Mouse (Mus musculus) liver, embryonic 12.5 days (tissue): ENCODE data around the gene Apoc2. TPM values are rescaled to one million over a fixed set of nuclear protein-coding genes. Genes with fewer than 3 reads are reported as not detected.

Experiments
- ATAC-seq: fragments of 200-750 bp; cut with Nextera tagmentation; 2 replicates; pipeline ENCODE4 v1.8.0; 2017; ENCODE audit warnings: moderate number of reproducible peaks, mild to moderate bottlenecking, moderate library complexity
- H3K27ac ChIP-seq: fragments of 300-500 bp; sonication (generic); 2 replicates; pipeline ENCODE4 v1.5.1; 2016; ENCODE audit warnings: mild to moderate bottlenecking
- H3K27me3 ChIP-seq: fragments of 300-500 bp; sonication (generic); replicated peaks from 2 replicates; pipeline ENCODE4 v1.6.1; 2016; ENCODE audit warnings: mild to moderate bottlenecking, moderate library complexity
- H3K36me3 ChIP-seq: fragments of 300-500 bp; sonication (generic); 2 replicates; pipeline ENCODE4 v1.6.1; 2016; ENCODE audit warnings: mild to moderate bottlenecking, moderate library complexity
- H3K4me1 ChIP-seq: fragments of 300-500 bp; sonication (generic); 2 replicates; pipeline ENCODE4 v1.6.1; 2016
- H3K4me2 ChIP-seq: fragments of 300-500 bp; sonication (generic); 2 replicates; pipeline ENCODE4 v1.6.1; 2016; ENCODE audit warnings: mild to moderate bottlenecking, moderate library complexity
- H3K4me3 ChIP-seq: fragments of 300-500 bp; sonication (generic); 2 replicates; pipeline ENCODE4 v1.5.1; 2016; ENCODE audit warnings: mild to moderate bottlenecking, moderate library complexity
- H3K9ac ChIP-seq: fragments of 300-500 bp; sonication (generic); 2 replicates; pipeline ENCODE4 v1.6.1; 2016; ENCODE audit warnings: mild to moderate bottlenecking, moderate library complexity
- H3K9me3 ChIP-seq: fragments of 300-500 bp; sonication (generic); replicated peaks from 2 replicates; pipeline ENCODE4 v1.6.1; 2016; ENCODE audit warnings: mild to moderate bottlenecking, moderate library complexity
- WGBS: fragments of 180-500 bp; shearing (Covaris S2); methylation state at CpG from one replicate; pipeline ENCODE4 v1.1.7; 2016; ENCODE audit not compliant: insufficient replicate concordance; 5-methylcytosine and 5-hydroxymethylcytosine counted together
- polyA plus RNA-seq: library from polyadenylated mRNA; unstranded; fragments of >200 nt; fragmentation: Nextera tagmentation; extraction: Ambion mirVana; gene quantifications from 2 replicates; pipeline ENCODE4 v1.2.1, GENCODE M21; 2016

Gene Apoc2
- 389 and 406 TPM in 2 replicates for polyA plus RNA-seq

DNA sequence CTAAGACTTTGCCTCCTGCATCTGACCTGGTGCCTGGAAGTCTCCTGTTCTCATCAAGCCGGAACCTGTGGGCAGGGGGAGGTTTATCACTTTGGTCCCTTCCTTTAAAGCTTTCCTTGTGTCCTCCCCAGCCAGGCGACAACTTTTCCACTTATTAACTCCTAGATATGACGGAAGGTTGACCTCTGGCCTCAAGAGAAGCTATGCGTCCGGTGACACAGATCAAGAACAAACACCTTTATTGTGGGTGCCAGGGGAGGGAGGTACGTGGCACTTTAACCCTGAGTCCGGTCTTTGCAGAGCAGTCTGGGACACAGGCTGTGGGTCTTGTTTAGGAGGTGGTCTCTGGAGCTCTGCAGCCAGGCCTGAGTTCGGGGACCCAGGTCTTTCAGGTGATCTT, at the start of gene Apoc2:
Gene Apoc2 (minus strand): TSS at position 70 of the 400 bp plus-strand sequence.
- Histone ChIP-seq H3K9ac (no peak within 1 kb of the TSS), H3K9me3 (no peaks in the 10 kb centered on the region), H3K27me3 (no peaks in the 10 kb centered on the region), H3K27ac (0 out of 2 replicates have a peak within 1 kb of the TSS, but pooled peaks have one; percentile 4), H3K4me1 (peaks cover 30% of the 10 kb centered on the region), H3K4me3 (no peak within 1 kb of the TSS), H3K36me3 (no peaks in the 10 kb centered on the region), H3K4me2 (no peak within 1 kb of the TSS)
- WGBS: 65% methylated on average over 8 of the region's 8 CpGs
- ATAC-seq: no peak

DNA sequence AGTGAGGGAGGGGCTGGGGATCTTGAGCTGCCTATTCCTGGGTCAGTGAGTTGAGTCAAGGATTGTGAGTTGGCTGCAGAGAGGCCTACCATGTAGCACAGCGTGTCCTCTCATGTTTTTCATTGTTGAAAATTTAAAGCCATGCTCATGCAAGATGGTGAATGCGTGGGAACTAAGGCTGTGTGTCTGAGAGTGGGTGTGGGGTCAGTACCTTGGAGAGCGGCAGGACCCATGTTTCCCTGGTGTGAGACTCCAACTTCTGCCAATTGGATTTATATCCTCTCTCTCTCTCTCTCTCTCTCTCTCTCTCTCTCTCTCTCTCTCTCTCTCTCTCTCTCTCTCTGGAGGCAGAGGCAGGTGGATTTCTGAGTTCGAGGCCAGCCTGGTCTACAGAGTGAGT, 48.8 kb upstream of the Apoc2 start:
- H3K4me3 ChIP-seq: no peak overlapping the region
- H3K27ac ChIP-seq: no peak overlapping the region
- 77% methylated on average over 4 of the region's 4 CpGs for WGBS
- no peak overlapping the region for H3K4me2 ChIP-seq
- no peak for ATAC-seq
- H3K4me1 ChIP-seq: peaks cover 14% of the 10 kb centered on the region
- H3K9me3 ChIP-seq: no peaks in the 10 kb centered on the region
- H3K9ac ChIP-seq: no peak overlapping the region
- H3K27me3 ChIP-seq: no peaks in the 10 kb centered on the region
- H3K36me3 ChIP-seq: peaks cover 81% of the 10 kb centered on the region

DNA sequence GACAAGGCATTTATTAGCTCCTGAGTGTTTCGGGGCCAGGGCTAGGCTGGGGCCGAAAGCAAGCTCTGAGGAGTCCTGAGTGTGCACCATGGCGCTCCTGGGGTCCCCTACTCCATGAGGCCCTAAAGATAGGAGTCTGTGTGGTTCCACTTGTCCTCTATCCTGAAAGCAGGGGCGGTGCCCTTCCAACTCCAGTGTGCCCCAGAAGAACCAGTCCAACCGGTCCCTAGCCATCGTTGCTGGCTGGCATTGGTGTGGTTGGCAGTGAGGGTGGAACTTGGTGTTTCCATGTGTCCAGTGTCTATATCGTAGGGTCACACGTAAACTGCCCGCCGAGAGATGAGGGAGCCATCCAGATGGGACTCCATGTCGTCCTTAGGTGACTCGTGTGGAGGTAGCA, 46.4 kb upstream of the Apoc2 start:
- 80% methylated on average over 12 of the region's 12 CpGs for WGBS

DNA sequence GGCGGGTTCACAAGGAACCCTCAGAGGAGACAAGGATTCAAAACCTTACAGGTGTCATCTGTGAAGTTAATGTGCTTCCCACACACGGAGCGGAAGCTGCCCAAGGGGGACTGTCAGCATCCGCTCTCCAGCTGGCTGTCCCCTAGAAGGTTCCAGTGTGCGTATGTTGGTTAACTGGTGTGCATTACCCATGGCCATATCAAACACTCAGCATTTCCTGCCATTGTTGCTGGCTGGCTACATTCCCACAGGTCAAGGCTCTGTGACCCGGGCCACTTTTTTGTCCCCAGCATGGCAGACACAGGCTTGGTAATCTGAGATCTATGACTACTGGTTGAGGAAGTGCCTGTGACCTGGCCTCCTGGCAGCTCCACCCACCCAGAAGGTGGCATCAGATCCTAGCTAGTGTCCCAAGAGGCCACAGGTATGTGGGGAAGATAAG, 45.0 kb upstream of the Apoc2 start:
- Histone ChIP-seq H3K36me3 (peaks cover 71% of the 10 kb centered on the region), H3K4me2 (no peak overlapping the region), H3K9me3 (no peaks in the 10 kb centered on the region; the same call in 1 of the 2 replicates), H3K27me3 (no peaks in the 10 kb centered on the region), H3K9ac (no peak overlapping the region), H3K27ac (no peak overlapping the region), H3K4me1 (peaks cover 14% of the 10 kb centered on the region), H3K4me3 (no peak overlapping the region)
- peak; percentile 61; the same call in 1 of the 2 replicates for ATAC-seq
- 65% methylated on average over 6 of the region's 6 CpGs for WGBS

More for the DNA sequence above, 46.4 kb upstream of the Apoc2 start:
- no peaks in the 10 kb centered on the region; the same call in 1 of the 2 replicates for H3K9me3 ChIP-seq
- ATAC-seq: no peak
- no peak overlapping the region for H3K27ac ChIP-seq
- H3K4me2 ChIP-seq: no peak overlapping the region
- H3K4me1 ChIP-seq: peaks cover 14% of the 10 kb centered on the region
- H3K4me3 ChIP-seq: no peak overlapping the region
- no peak overlapping the region for H3K9ac ChIP-seq
- peaks cover 79% of the 10 kb centered on the region for H3K36me3 ChIP-seq
- H3K27me3 ChIP-seq: no peaks in the 10 kb centered on the region

DNA sequence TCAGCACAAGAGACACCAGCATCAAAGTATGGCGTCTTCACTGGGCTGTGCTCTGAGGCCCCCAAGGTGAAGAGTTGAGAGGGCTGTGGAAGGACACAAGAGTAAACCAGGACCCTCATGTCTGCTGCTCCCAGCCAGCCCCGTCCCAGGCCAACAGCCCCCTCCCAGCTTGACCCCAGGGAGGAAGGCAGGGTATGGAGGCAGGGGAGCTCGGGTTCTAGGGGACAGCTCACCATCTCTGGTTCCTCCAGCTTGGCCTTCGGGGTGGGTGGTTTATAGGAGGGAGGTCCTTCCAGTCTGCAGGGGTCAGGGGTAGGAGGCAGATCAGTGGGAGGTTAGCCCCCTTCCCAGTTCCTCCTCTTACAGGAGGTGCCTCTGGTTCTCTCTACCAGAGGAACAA, 41.5 kb upstream of the Apoc2 start:
- peaks cover 41% of the 10 kb centered on the region for H3K36me3 ChIP-seq
- no peaks in the 10 kb centered on the region; the same call in 1 of the 2 replicates for H3K9me3 ChIP-seq
- no peak overlapping the region for H3K27ac ChIP-seq
- no peak for ATAC-seq
- 71% methylated on average over 4 of the region's 4 CpGs for WGBS
- no peak overlapping the region for H3K4me2 ChIP-seq
- H3K9ac ChIP-seq: no peak overlapping the region
- peaks cover 36% of the 10 kb centered on the region for H3K4me1 ChIP-seq
- no peak overlapping the region for H3K4me3 ChIP-seq
- no peaks in the 10 kb centered on the region for H3K27me3 ChIP-seq

DNA sequence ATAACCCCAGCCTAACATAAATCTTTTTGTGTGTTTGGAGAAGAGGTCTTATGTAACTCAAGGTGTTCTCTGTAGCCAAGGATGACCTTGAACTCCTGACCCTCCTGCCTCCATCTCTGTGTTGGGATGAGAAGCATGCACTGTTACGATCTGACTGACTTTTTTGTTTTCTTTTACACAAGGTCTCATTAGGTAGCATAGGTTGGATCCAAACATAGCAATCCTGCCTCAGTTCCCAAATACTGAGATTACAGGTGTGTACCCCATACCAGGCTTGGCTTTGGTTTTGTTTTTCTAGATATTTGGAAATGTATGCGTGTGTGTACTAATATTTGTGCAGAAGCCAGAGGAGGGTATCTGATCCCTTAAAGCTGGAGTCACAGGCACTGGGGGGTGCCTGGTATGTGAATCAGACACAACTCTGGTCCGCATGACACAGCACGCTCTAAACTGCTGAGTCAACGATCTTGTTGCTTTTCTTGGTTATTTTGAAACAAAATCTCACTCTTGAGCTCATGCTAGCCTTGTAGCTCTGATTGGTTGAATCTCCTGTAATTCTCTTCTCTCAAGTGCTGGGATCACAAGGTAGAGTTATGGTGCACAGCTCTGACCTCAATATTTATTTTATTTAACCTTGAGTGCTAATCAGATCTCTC, 40.7 kb upstream of the Apoc2 start:
- H3K4me3 ChIP-seq: no peak overlapping the region
- WGBS: 77% methylated on average over 5 of the region's 5 CpGs
- no peaks in the 10 kb centered on the region; the same call in 1 of the 2 replicates for H3K9me3 ChIP-seq
- H3K36me3 ChIP-seq: peaks cover 45% of the 10 kb centered on the region
- ATAC-seq: no peak
- no peaks in the 10 kb centered on the region for H3K27me3 ChIP-seq
- H3K4me2 ChIP-seq: no peak overlapping the region
- H3K9ac ChIP-seq: no peak overlapping the region
- peaks cover 41% of the 10 kb centered on the region for H3K4me1 ChIP-seq
- H3K27ac ChIP-seq: no peak overlapping the region

DNA sequence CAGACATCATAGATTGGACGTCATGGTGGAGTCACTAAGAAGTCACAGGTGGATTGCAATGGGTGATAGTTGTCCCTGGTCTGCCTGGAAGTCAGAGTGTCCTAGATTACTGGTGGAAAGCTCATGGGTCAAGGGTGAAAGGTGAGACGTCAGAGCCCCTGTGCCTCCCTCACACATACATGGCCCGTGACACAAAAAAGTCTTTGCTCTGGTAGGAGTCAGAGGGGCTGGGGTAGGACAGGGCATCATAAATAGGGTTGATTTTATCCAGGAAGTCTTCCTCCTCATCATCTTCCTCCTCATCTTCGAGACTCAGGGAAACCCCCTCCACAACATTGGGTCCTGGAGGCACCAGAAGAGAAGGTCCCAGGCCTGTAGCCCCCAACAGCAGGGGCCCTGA, 39.6 kb upstream of the Apoc2 start:
- Histone ChIP-seq H3K4me2 (0 out of 2 replicates have a peak overlapping the region, but pooled peaks have one; percentile 84), H3K4me3 (no peak overlapping the region), H3K9me3 (no peaks in the 10 kb centered on the region; the same call in 1 of the 2 replicates), H3K36me3 (peaks cover 49% of the 10 kb centered on the region), H3K4me1 (peaks cover 38% of the 10 kb centered on the region), H3K27ac (no peak overlapping the region), H3K9ac (no peak overlapping the region), H3K27me3 (no peaks in the 10 kb centered on the region)
- no peak for ATAC-seq
- 54% methylated on average over 4 of the region's 4 CpGs for WGBS

DNA sequence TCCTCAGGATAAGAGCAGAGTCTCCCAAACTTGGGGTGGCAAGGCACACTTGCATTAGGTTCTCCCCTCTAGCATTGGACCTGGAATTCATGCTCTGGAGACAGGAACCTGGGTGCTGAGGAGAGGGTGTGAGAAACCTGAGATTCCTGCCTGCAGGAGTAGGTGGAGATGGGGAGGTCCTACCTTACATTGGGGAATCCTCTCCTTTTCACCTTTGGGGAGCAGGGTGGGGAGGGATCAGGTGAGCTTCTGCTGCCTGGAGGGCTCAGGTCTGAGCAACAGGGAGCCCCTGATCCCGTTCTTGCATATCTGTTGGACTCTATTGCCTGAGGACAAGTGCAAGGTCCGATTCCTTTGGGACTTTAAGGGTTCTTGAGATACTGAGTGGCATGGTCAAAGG, 39.1 kb upstream of the Apoc2 start:
- H3K4me1 ChIP-seq: peaks cover 37% of the 10 kb centered on the region
- 86% methylated on average over 2 of the region's 2 CpGs for WGBS
- no peak for ATAC-seq
- peaks cover 54% of the 10 kb centered on the region for H3K36me3 ChIP-seq
- H3K27ac ChIP-seq: peak overlapping the region; percentile 90; the same call in 1 of the 2 replicates
- peak overlapping the region; percentile 84 for H3K4me2 ChIP-seq
- peak overlapping the region; percentile 64 for H3K9ac ChIP-seq
- H3K9me3 ChIP-seq: no peaks in the 10 kb centered on the region; the same call in 1 of the 2 replicates
- no peaks in the 10 kb centered on the region for H3K27me3 ChIP-seq
- H3K4me3 ChIP-seq: peak overlapping the region; percentile 62

DNA sequence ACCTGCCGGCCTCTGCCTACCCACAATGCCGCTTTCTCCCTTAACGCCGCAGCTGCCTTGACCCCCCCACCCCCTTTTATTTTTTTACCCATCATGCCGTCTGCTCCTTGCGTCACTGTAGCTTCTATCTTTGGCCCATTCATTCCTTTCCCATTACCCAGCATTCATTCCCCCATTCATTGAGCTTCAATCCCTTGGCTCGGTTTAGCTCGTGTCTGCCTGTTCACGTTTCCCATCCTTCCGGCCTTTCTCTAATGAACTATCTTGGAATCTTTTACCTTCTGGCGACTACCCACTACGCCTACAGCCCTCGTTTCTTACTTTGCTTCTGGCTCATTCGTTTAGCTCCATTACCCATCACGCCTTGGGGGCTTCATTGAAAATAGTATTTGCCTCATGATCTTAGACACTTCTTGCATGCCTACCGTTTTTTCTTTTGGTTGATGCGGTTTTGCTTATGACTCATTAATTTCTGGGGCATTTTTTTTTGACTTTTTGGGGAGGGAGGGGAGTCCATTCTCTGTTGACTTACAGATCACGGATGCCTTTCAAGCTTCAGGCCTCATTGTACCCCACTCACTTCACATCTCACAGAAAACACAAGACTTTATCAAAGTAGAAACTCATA, 38.4 kb upstream of the Apoc2 start:
- Histone ChIP-seq H3K4me2 (peak overlapping the region; percentile 84), H3K9me3 (no peaks in the 10 kb centered on the region; the same call in 1 of the 2 replicates), H3K27me3 (no peaks in the 10 kb centered on the region), H3K9ac (peak overlapping the region; percentile 64), H3K4me3 (peak overlapping the region; percentile 62), H3K27ac (peak overlapping the region; percentile 90), H3K4me1 (peaks cover 37% of the 10 kb centered on the region), H3K36me3 (peaks cover 55% of the 10 kb centered on the region)
- WGBS: 6% methylated on average over 18 of the region's 18 CpGs
- no peak for ATAC-seq

DNA sequence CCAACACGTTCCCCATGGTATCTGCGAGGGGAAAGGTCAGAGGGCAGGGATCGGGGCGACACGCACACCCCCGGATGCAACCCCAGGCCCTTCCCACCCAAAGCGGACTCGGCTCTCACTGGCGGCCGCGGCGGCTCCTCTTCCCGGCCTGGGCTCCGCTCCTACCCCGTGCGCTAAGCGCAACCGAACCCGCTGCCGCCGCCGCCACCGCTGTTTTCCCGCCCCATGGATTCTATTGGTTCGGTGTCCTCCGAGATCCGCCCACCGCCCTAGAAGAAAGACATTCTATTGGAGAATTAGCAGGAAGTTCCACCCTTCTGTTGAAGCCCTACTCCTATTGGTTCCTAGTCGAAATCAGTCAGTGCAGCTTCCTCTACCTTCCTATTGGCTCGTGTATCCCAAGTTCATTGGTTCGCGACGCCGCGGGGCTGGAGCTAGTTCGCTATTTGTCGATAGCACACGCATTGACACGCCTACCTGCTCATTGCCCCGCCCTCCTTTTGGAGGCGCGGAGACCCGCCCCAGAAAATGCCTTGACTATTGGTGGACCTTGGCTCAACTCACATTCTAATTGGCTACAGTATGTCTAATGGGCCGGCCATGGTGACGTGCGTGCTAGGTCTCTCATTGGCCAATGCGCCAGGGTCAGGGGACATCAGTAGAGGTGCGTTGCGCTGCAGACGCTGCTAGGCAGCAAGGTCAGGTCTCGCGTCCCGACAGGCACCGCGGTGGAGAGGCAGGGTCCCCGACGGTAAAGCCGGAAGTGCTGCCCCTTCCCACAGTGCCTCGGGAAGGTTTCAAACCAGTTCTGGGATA, 37.7 kb upstream of the Apoc2 start, which contains the start of gene Tomm40:
Gene Tomm40 (minus strand): TSS at position 200 of the 816 bp plus-strand sequence.
- Histone ChIP-seq H3K27me3 (no peaks in the 10 kb centered on the region), H3K27ac (peak within 1 kb of the TSS; percentile 90), H3K9me3 (no peaks in the 10 kb centered on the region), H3K36me3 (peaks cover 55% of the 10 kb centered on the region), H3K4me3 (peak within 1 kb of the TSS; percentile 98), H3K4me1 (peaks cover 37% of the 10 kb centered on the region), H3K9ac (peak within 1 kb of the TSS; percentile 89), H3K4me2 (peak within 1 kb of the TSS; percentile 96)
- under 1% methylated on average over 58 of the region's 59 CpGs for whole genome bisulfite sequencing
- peak; percentile 98 for ATAC-seq

DNA sequence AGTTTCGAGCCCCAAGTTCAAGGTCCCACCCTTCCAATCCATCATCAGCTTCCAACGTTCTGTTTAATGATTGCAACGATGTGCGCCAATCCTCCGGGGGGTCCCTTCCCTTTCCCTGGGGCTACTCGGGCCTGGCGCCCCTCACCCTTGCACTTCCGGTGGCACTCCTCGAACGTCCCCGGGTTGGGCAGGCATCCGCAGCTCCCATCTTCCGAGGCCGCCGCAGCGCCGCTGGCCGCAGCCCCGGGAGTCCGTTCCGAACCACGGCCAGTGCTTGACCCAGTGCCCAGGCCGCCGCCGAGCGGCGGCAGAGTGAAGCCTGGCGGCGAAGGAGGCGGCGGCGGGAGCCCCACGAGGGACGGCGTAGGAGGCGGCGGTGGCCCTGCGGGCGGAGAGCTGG, 37.1 kb upstream of the Apoc2 start:
- Histone ChIP-seq H3K4me2 (peak overlapping the region; percentile 96), H3K9me3 (no peaks in the 10 kb centered on the region), H3K4me1 (peaks cover 37% of the 10 kb centered on the region), H3K36me3 (peaks cover 57% of the 10 kb centered on the region), H3K4me3 (peak overlapping the region; percentile 98), H3K9ac (peak overlapping the region; percentile 89), H3K27me3 (no peaks in the 10 kb centered on the region), H3K27ac (peak overlapping the region; percentile 80)
- ATAC-seq: no peak
- under 1% methylated on average over 39 of the region's 39 CpGs for WGBS
